Mouse (Mus musculus): ENCODE measurements at regions not wholly inside any gene's neighbourhood (a gene's known extent, or its start where the extent isn't known, plus 50 kb on each side); places are given as distances from the start of the nearest gene placed in this dataset.

GRCm38 (mm10) chr19:33084683-33085082 is 307.4 kb downstream of the Rnls start:
- no peak for DNase-seq
- intact Hi-C loops (cut with DNase I) = no loop called here

Data from gastrocnemius, postnatal 36 days (tissue).